In the genomic region with DNA sequence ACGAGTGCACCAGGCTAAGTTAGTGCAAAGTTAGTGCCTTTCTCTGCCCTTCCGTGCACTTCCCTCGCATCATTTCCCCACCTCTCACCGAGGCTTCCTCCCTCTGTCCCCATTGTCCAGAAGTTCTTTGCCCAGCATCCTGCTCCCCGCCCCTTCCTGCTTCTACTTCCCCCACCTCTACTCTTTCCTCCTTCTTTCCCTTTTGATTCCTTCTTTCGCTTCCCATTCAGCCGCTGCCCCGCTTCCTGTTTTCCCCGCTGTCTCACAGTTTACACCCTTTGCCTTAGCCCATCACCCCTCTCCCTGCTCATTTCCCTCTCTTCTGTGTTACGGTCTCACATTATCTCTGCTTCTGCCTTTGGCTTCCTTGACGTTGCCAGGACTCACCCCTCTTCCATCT, we compare ENCODE assay signal across 12 mouse cellular contexts. TPM values are rescaled to one million over a fixed set of nuclear protein-coding genes. Genes with fewer than 3 reads are reported as not detected.
A peak's percentile ranks its signal among the peaks of the same experiment; 100 is the strongest.
DNase-seq lines count a peak whose midpoint lies in the region; ATAC-seq and TF ChIP-seq lines count a peak whose summit lies in the region.
"Had no signal": no experiment of that assay in that cellular context is flagged by ENCODE, and none has a peak within 500 bp of the region (broad histone marks: within the 10 kb centered on the region; RNA-seq: fewer than 3 reads in every experiment).

No protein-coding gene starts in this region.

- DNase-seq in adrenal gland, postnatal 36 days, result peak; percentile 7 to 18
- DNase-seq in adrenal gland, adult 8-10 months, result no peak
- peak; percentile 59 for DNase-seq in layer of hippocampus, adult 9-11 months
- DNase-seq in layer of hippocampus, adult 9-10 months (ENCODE audit: low spot score), result no peak
- peak; percentile 40 for DNase-seq in lung, postnatal 10 days
- no peak for DNase-seq in urinary bladder, postnatal 14 days (ENCODE audit: low spot score)
- DNase-seq in hindbrain, postnatal 0 days (ENCODE audit: low spot score), result no peak
- DNase-seq: cerebellum, adult 18-20 months; kidney, adult 18-20 months had no signal

- H3K4me2 ChIP-seq in hindbrain, postnatal 0 days (ENCODE audit: low read depth, low read length), result no peak overlapping the region
- H3K4me2 ChIP-seq: neural tube, embryonic 12.5 days had no signal

- TF ChIP-seq CTCF in hindbrain, postnatal 0 days (IDR thresholded peaks at IDR 0.05; ENCODE audit: low read depth), result no peak

- peaks cover 22% of the 10 kb centered on the region for H3K4me1 ChIP-seq in hindbrain, postnatal 0 days (ENCODE audit: insufficient read depth, low read length)

- H3K9me3 ChIP-seq in hindbrain, postnatal 0 days (ENCODE audit: low read length), result no peaks in the 10 kb centered on the region
- H3K9me3 ChIP-seq: neural tube, embryonic 12.5 days had no signal

- H3K4me3 ChIP-seq in hindbrain, postnatal 0 days (ENCODE audit: low read length), result no peak overlapping the region
- H3K4me3 ChIP-seq: layer of hippocampus, adult 2 months; neural tube, embryonic 12.5 days had no signal

- H3K27me3 ChIP-seq in hindbrain, postnatal 0 days (ENCODE audit: insufficient read depth, low read length), result no peaks in the 10 kb centered on the region
- H3K27me3 ChIP-seq: neural tube, embryonic 12.5 days had no signal

- no peak overlapping the region for H3K27ac ChIP-seq in hindbrain, postnatal 0 days
- H3K27ac ChIP-seq: neural tube, embryonic 12.5 days had no signal

- no peaks in the 10 kb centered on the region for H3K36me3 ChIP-seq in hindbrain, postnatal 0 days (ENCODE audit: insufficient read depth, low read length)
- H3K36me3 ChIP-seq: neural tube, embryonic 12.5 days had no signal

- ATAC-seq in granulocyte monocyte progenitor cell, adult 5-6 weeks (replicated peaks; ENCODE audit: poor library complexity, severe bottlenecking), result peak; percentile 85
- ATAC-seq in hindbrain, postnatal 0 days, result no peak

- 79% methylated on average over 11 of the region's 11 CpGs for WGBS in hindbrain, postnatal 0 days

- H3K9ac ChIP-seq in hindbrain, postnatal 0 days (replicated peaks; ENCODE audit: low read length), result no peak overlapping the region
- H3K9ac ChIP-seq: neural tube, embryonic 12.5 days had no signal

RNA-seq across cellular contexts. Expression of gene March10, which starts 49.8 kb away (rescaled TPM):
- total RNA-seq in adrenal gland, postnatal 36 days (2021), result not detected
- not detected for total RNA-seq in adrenal gland, adult 8-10 months (2022)
- not detected in 2 replicates for total RNA-seq in granulocyte monocyte progenitor cell, adult 5-6 weeks (2014; fragmentation: Nextera tagmentation)
- total RNA-seq in granulocyte monocyte progenitor cell, adult 5-6 weeks (2017), result not detected in 2 replicates
- 0.52 and 1.2 TPM in 2 replicates for total RNA-seq in hindbrain, postnatal 0 days (2014; rRNA removed)
- polyA plus RNA-seq in hindbrain, postnatal 0 days (2015; fragmentation: Nextera tagmentation; extraction: Ambion mirVana), result 0.52 and 0.58 TPM in 2 replicates

Comparison
In these comparisons a context has a peak if more than half of its experiments do, and no peak if none do; other contexts are left out.
1. DNase-seq: peak in adrenal gland, postnatal 36 days (2 of 2), layer of hippocampus, adult 9-11 months (single experiment) and lung, postnatal 10 days (single experiment); none in adrenal gland, adult 8-10 months (single experiment), layer of hippocampus, adult 9-10 months (single experiment), urinary bladder, postnatal 14 days (single experiment) and hindbrain, postnatal 0 days (single experiment).